Mouse (Mus musculus): ENCODE measurements around the gene Tex29.

Gene Tex29

DNA sequence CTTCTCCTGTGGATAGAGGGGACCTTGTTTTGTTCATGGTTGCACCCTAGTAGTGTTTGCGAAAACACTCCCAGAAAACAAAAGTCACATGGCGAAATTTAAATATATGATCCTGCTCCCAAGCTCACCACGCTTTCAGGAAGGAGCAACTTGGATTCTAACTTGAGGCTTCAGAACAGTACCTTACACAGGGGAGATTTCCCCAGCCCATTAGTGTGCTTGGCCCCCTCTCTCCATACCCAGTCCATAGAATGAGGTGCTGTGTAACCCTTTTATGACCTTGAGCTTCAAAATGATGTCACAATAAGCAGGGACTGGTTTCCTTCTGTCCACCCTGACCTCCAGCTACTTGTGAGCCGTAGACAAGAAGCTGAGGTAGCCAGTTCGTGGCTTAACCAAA, at the start of gene Tex29:
Gene Tex29, plus strand, starts transcription at position 301 of the 400 bp plus-strand sequence.
- no peak for DNase-seq

GRCm38 (mm10) chr8:11794956-11795355, 45.3 kb upstream of the Tex29 start:
- peak; percentile 81 to 82 for DNase-seq

DNA sequence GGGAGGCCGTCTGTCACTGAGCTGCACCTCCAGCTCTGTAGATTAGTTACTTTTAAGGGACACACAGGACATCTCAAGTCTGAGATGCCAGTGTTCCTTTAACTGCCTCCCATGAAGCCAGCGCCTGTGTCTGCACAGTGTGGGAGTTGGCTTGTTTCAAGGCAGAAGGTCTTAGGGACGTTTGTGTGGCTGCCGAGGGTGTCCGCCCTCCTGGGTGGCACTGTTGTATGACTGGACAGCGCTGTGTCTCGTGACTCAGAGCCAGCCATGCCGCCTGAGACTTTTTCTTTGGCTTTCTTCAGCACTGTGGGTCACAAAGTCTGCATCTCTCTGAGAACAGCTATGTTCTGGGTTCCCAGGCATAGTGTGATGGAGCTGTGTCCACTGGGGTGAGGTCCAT, 43.1 kb upstream of the Tex29 start:
- no peak for DNase-seq

DNA sequence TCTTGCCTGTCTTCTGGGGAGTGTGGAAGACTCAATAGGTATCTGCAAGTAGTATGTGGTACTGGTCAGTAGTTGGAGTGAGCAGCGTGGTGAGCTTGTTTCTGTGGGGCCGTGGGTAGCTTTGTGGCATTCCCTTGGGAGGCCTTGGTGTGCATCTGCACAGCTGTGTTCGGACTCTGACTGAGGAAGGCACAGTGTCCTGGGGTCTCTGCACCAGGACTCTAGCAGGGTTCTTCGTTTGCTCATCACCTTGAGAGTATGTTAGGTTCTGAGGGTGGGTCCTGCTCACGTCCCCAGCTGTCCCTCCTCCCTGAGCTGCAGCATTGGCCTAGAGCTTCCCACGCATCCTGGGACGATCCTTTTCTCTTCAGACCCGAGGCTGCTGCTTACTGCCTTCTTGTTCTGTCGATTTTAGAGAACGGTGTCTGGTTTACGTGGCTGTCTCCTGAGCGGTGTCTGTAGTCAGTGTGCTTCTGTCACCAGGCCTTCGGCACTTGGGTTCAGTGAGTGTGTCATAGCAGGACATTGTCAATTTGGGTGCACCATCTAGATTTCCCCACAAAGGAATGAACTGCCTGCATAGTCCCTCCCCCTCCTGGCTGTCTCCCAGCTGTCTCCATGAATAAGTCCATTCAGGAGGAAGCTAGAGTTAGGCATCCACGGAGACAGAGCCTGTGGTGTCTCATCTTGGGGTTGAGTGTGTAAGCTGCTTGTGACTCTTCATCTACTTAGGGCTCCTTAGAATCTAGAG, 42.4 kb upstream of the Tex29 start:
- peak in 1 of 2 experiments; percentile 71 for DNase-seq

- no peak for DNase-seq
These were observed 41.8 kb upstream of the Tex29 start for GRCm38 (mm10) chr8:11798480-11798867.

DNA sequence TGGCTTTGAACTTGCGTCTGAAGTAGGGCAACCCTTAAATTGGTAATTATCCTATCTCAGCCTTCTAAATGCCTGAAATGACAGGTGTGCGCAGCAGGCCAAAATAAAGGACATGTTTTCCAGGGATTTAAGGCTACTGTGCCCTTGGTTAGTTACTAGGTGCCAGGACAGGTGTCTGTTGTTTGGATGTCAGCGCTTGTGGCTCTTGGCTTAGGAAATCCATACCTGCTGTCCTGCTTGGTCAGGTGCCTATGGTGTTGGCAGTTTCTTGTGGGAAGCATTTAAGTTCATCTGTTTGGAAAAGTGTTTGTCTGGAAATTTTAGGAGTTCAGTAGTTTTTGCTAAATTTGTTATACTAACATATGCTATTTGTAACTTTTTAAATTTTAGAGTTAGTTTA, 41.2 kb upstream of the Tex29 start:
- DNase-seq, result no peak

- peak in 1 of 2 experiments; percentile 17 for DNase-seq
These were observed 39.8 kb upstream of the Tex29 start for GRCm38 (mm10) chr8:11800481-11800880.

- no peak for DNase-seq
These were observed 38.7 kb upstream of the Tex29 start for GRCm38 (mm10) chr8:11801571-11801970.

DNA sequence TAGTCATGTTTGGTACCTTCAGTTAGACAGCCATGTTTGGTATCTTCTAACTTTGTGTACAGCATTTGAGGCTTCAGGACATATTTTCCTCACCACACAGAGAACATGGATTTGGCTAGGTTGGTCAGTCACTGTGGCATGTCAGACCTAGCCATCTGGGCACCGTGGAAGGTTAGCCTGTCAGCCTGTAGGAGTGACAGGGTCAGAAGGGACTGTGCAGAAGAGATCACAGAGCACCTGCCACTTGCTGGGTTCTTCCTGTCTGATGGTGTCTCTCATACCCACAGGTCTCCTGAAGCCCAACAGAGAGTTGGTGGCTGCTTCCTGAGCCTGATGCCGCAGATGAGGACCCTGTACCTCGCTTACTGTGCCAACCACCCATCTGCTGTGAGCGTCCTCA, 35.4 kb upstream of the Tex29 start:
- DNase-seq, result no peak

GRCm38 (mm10) chr8:11806252-11806651, 34.0 kb upstream of the Tex29 start:
- no peak for DNase-seq

DNA sequence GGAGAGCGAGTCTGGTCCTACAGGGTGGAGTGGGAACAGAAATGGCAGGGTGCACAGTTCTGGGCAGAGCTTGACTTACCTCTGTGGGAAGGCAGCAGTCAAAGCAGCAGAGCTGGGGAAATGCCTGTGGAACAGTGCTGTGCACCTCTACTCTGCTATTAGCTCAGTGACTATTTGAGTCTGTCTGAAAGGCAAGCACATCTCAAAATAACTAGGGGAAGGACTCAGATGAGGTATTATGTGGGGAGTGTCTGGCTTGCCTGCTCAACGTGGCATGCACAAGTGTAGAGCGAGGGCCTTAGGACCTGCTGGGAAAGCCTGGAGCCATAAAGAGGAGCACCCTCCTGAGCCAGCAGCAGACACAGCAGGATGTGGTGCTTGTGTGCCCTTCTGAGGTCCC, 32.9 kb upstream of the Tex29 start:
- DNase-seq, result no peak

GRCm38 (mm10) chr8:11808047-11808446, 32.2 kb upstream of the Tex29 start:
- DNase-seq, result no peak

- peak; percentile 51 to 58 for DNase-seq
These were observed 29.8 kb upstream of the Tex29 start for GRCm38 (mm10) chr8:11810426-11810825.

- DNase-seq, result no peak
These were observed 26.5 kb upstream of the Tex29 start for GRCm38 (mm10) chr8:11813801-11814200.

GRCm38 (mm10) chr8:11815206-11815605, 25.1 kb upstream of the Tex29 start:
- DNase-seq, result peak; percentile 43 to 61

GRCm38 (mm10) chr8:11820136-11820535, 20.1 kb upstream of the Tex29 start:
- no peak for DNase-seq

DNA sequence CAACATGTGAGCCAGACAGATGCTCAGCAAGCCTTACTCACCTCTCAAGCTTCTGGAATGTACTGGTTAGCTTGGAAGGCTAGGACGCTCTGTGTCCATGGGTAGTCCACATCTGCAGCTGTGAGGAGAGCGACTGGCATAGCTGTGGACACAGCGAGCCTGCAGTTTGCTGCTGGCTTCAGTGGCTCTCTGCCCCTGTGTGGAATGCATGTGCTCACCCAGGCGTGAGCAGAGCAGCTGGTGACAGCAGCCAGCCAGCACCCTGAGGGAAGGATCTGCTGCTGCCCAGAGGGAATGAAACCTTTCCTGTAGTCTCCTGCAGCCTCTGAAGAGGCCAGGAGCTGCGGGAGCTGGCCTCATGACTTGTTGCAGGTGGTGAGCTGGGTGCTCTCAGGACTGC, 19.7 kb upstream of the Tex29 start:
- DNase-seq, result peak; percentile 44 to 46

DNA sequence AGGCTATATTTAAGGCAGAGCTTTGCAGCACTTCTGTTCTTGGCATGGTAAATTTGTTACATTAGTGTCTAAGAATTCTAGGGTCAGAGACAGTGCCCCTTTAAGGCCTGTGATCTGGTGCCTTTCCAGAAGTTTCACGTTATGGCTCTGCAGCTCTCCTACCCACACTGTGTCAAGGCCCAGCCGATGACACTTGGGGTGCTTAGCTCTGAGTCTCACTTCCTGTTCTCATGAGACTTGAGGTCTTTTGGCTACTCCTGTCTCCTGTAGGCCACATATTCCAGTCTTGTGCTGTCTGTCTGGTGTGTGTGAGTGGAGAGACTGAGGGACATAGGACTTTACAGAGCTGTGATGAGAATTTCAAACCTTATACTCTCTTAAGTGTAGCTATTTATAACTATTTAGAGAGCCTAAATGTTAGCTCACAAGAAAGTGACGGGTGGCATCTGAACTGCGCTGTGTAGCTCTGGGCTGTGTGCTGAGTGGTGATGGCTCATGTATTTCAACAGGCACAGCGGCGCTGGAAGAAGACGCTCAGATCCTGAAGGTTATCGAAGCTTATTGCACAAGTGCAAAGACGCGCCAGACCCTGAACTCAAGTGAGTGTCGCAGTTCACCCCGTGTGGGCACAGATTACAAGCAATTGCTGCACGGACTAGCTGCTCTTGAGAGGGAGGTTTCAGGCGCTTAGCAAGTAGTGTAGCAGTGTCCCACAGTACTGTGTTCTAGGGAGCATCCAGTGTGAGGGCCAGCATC, 18.6 kb upstream of the Tex29 start:
- no peak for DNase-seq

DNA sequence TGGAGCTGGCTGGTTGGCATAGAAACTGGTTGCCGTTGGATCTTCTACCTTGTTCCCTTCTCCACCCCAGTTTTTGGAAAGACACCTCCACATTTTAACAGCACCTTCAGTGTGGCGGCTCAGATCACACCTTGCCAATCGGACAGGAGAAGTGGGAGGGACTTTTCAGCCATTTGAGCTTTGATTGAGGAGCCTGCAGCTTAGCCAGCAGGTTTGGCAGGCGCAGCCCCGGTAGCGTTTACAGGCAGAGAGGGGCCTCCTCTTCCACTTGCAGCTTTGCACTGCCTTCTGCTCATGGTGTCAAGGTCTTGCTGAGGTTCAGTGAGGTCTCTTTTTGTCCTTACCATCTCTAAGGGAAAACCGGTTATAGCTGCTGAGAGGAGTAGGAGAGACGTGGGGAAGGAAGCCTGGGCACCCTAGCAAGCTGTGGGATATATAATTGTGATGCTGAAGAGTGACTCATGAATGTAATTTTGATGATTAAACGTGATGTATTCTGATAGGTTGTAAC, 17.7 kb upstream of the Tex29 start:
- DNase-seq, result peak in 1 of 2 experiments; percentile 44

GRCm38 (mm10) chr8:11825756-11826155, 14.5 kb upstream of the Tex29 start:
- DNase-seq, result no peak

- DNase-seq, result no peak
These were observed 13.0 kb upstream of the Tex29 start for GRCm38 (mm10) chr8:11827312-11827711.

GRCm38 (mm10) chr8:11830214-11831046, 9.8 kb upstream of the Tex29 start:
- DNase-seq, result peak in 1 of 2 experiments; percentile 16

DNA sequence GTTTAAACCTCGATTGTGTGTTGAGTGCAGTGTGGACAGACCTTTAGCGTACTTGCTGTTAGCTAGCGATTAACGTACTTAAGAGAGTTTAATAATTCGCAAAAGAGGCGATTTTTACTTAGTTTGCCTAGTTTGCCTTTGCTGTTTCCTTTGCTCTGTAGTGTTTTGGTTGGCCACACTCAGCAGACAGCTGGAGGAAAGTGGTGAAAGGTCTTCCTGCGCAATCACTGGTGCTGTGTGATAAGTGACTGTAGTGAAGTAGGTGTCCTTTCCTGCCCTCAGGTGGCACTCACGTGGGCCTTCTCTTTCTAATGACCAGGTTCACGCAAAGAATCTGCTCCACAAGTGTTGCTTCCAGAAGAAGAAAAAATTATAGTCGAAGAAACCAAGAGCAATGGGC, 9.1 kb upstream of the Tex29 start:
- DNase-seq, result no peak
